Mouse (Mus musculus): Measurements from ENCODE around the gene Ifnab.

Ifnab gene

GRCm38 (mm10) chr4:88691259-88691658 lies at the start of gene Ifnab:
TSS of gene Ifnab (minus strand) at chr4:88691359.
- DNase-seq (ENCODE audit: low spot score in 2 of 2): no peak

- no peak for DNase-seq (ENCODE audit: low spot score in 2 of 2)
Measured at GRCm38 (mm10) chr4:88739036-88739435, 47.9 kb upstream of the Ifnab start.

- DNase-seq (ENCODE audit: low spot score in 2 of 2): peak in 1 of 2 experiments; percentile 73
Measured at GRCm38 (mm10) chr4:88738480-88738879, 47.3 kb upstream of the Ifnab start.

GRCm38 (mm10) chr4:88727324-88727723 lies 36.2 kb upstream of the Ifnab start:
- no peak for DNase-seq (ENCODE audit: low spot score in 2 of 2)

- no peak for DNase-seq (ENCODE audit: low spot score in 2 of 2)
Measured at GRCm38 (mm10) chr4:88726727-88727126, 35.6 kb upstream of the Ifnab start.

- no peak for DNase-seq (ENCODE audit: low spot score in 2 of 2)
Measured at GRCm38 (mm10) chr4:88723497-88724090, 32.4 kb upstream of the Ifnab start.

GRCm38 (mm10) chr4:88721791-88722721 lies 30.9 kb upstream of the Ifnab start, which contains the start of the genes Gm26566 and Klhl9:
TSS of gene Gm26566 (plus strand) at chr4:88721805.
TSS of gene Klhl9 (minus strand) at chr4:88722465.
- peak; percentile 92 to 93 for DNase-seq (ENCODE audit: low spot score in 2 of 2)

GRCm38 (mm10) chr4:88718715-88719114 lies 27.6 kb upstream of the Ifnab start:
- DNase-seq (ENCODE audit: low spot score in 2 of 2): no peak

GRCm38 (mm10) chr4:88715059-88715458 lies 23.9 kb upstream of the Ifnab start:
- DNase-seq (ENCODE audit: low spot score in 2 of 2): no peak

- DNase-seq (ENCODE audit: low spot score in 2 of 2): no peak
Measured at GRCm38 (mm10) chr4:88714281-88714680, 23.1 kb upstream of the Ifnab start.

GRCm38 (mm10) chr4:88707128-88707826 lies 16.1 kb upstream of the Ifnab start:
- no peak for DNase-seq (ENCODE audit: low spot score in 2 of 2)

- no peak for DNase-seq (ENCODE audit: low spot score in 2 of 2)
Measured at GRCm38 (mm10) chr4:88705924-88706323, 14.8 kb upstream of the Ifnab start.

GRCm38 (mm10) chr4:88699301-88699700 lies 8.1 kb upstream of the Ifnab start:
- DNase-seq (ENCODE audit: low spot score in 2 of 2): no peak

GRCm38 (mm10) chr4:88698781-88699180 lies 7.6 kb upstream of the Ifnab start:
- no peak for DNase-seq (ENCODE audit: low spot score in 2 of 2)

- DNase-seq (ENCODE audit: low spot score in 2 of 2): no peak
Measured at GRCm38 (mm10) chr4:88697753-88698152, 6.6 kb upstream of the Ifnab start.

- DNase-seq (ENCODE audit: low spot score in 2 of 2): no peak
Measured at GRCm38 (mm10) chr4:88697108-88697507, 5.9 kb upstream of the Ifnab start.

GRCm38 (mm10) chr4:88696237-88696884 lies 5.2 kb upstream of the Ifnab start:
- peak; percentile 53 to 75 for DNase-seq (ENCODE audit: low spot score in 2 of 2)

- no peak for DNase-seq (ENCODE audit: low spot score in 2 of 2)
Measured at GRCm38 (mm10) chr4:88693392-88693791, 2.2 kb upstream of the Ifnab start.

- DNase-seq (ENCODE audit: low spot score in 2 of 2): no peak
Measured at GRCm38 (mm10) chr4:88692537-88692936, 1.4 kb upstream of the Ifnab start.

GRCm38 (mm10) chr4:88683812-88684211 lies 7.3 kb downstream of the Ifnab start, which contains the start of gene Ifna2:
TSS of gene Ifna2 (minus strand) at chr4:88683912.
- DNase-seq (ENCODE audit: low spot score in 2 of 2): no peak

GRCm38 (mm10) chr4:88681353-88681752 lies 9.8 kb downstream of the Ifnab start:
- DNase-seq (ENCODE audit: low spot score in 2 of 2): no peak

GRCm38 (mm10) chr4:88680362-88680761 lies 10.8 kb downstream of the Ifnab start:
- DNase-seq (ENCODE audit: low spot score in 2 of 2): no peak
